Mouse (Mus musculus): ENCODE data around the gene Rreb1. TPM values are rescaled to one million over a fixed set of nuclear protein-coding genes. Genes with fewer than 3 reads are reported as not detected.

Gene Rreb1
- polyA plus RNA-seq, 1 experiment from 2014 or later, result 13.5 TPM

- Histone ChIP-seq H3K4me3 (ENCODE audit: low read length) (no peak overlapping the region), H3K4me2 (replicated peaks; ENCODE audit: low read depth, low read length) (no peak overlapping the region), H3K36me3 (ENCODE audit: insufficient read depth, low read length) (peaks cover 17% of the 10 kb centered on the region), H3K4me1 (ENCODE audit: insufficient read depth, low read length) (peaks cover 35% of the 10 kb centered on the region), H3K9ac (replicated peaks; ENCODE audit: low read length) (no peak overlapping the region), H3K9me3 (ENCODE audit: low read length) (no peaks in the 10 kb centered on the region), H3K27ac (ENCODE audit: low read length) (peak overlapping the region; percentile 64; the same call in 1 of the 2 replicates), H3K27me3 (ENCODE audit: insufficient read depth, low read length) (no peaks in the 10 kb centered on the region)
- ATAC-seq (ENCODE audit: low FRiP score, low TSS enrichment), result no peak
- 66% methylated on average over 5 of the region's 5 CpGs for whole genome bisulfite sequencing
Measured at GRCm38 (mm10) chr13:37940649-37941048, 162.4 kb downstream of the Rreb1 start.

- Histone ChIP-seq H3K27me3 (ENCODE audit: insufficient read depth, low read length) (no peaks in the 10 kb centered on the region), H3K9ac (replicated peaks; ENCODE audit: low read length) (no peak overlapping the region), H3K4me2 (replicated peaks; ENCODE audit: low read depth, low read length) (no peak overlapping the region), H3K4me1 (ENCODE audit: insufficient read depth, low read length) (peaks cover 35% of the 10 kb centered on the region), H3K36me3 (ENCODE audit: insufficient read depth, low read length) (peaks cover 12% of the 10 kb centered on the region; the same call in 1 of the 2 replicates), H3K4me3 (ENCODE audit: low read length) (no peak overlapping the region), H3K9me3 (ENCODE audit: low read length) (no peaks in the 10 kb centered on the region), H3K27ac (ENCODE audit: low read length) (peak overlapping the region; percentile 88; the same call in 1 of the 2 replicates)
- WGBS, result 76% methylated on average over 5 of the region's 5 CpGs
- ATAC-seq (ENCODE audit: low FRiP score, low TSS enrichment), result no peak
Measured at GRCm38 (mm10) chr13:37941138-37941645, 163.0 kb downstream of the Rreb1 start.

DNA sequence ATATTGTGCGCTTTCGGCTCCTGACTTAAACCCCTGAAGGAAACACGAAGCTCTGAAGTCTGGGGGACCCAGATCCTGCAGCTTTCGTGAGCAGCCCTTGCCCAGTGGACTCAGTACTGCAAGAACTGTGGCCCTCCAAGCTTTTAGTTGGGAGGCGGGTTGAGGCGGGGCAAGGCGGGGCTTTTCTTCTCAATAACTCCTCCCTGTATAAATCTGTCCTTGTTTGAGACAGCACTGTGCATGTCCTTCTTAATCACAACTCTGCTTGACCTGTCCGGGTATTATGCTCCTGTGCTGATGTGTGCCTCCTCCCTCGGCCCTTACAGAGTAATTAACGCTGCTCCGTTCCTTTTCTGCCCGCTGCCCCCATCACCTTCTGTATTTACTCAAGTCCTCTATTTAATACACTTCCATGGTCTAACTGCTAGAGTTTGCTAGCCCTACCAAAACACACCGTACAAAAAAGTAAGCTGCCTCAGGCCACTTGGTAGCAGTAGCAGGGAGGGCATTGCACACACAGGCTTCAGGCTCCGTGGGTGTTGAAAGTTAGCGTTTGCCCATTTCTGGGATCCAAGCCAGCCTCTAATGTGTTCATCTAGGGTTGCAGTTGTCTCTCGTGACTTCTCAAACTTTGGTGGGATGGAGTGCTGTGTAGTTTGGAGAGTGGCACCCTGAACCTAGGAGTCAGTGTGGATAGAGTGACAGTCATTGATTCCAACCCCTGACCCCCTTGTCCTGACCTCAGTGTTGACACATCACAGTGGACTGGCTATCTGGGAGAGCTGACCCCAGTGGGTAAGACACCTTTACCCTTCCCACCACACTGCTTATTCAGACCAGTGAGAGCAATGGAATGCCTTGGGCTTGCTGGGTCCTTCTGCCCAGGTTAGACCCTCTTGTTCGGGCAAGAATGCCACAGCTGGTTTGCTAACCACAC is 164.0 kb downstream of the Rreb1 start:
- Histone ChIP-seq H3K4me3 (ENCODE audit: low read length) (no peak overlapping the region), H3K4me1 (ENCODE audit: insufficient read depth, low read length) (peaks cover 35% of the 10 kb centered on the region), H3K36me3 (ENCODE audit: insufficient read depth, low read length) (peaks cover 8% of the 10 kb centered on the region; the same call in 1 of the 2 replicates), H3K27ac (ENCODE audit: low read length) (peak overlapping the region; percentile 88), H3K9ac (replicated peaks; ENCODE audit: low read length) (0 out of 2 replicates have a peak overlapping the region, but pooled peaks have one; percentile 39), H3K4me2 (replicated peaks; ENCODE audit: low read depth, low read length) (no peak overlapping the region; the same call in 1 of the 2 replicates), H3K9me3 (ENCODE audit: low read length) (no peaks in the 10 kb centered on the region), H3K27me3 (ENCODE audit: insufficient read depth, low read length) (no peaks in the 10 kb centered on the region)
- peak; percentile 66 for ATAC-seq (ENCODE audit: low FRiP score, low TSS enrichment)
- WGBS, result 40% methylated on average over 17 of the region's 17 CpGs

DNA sequence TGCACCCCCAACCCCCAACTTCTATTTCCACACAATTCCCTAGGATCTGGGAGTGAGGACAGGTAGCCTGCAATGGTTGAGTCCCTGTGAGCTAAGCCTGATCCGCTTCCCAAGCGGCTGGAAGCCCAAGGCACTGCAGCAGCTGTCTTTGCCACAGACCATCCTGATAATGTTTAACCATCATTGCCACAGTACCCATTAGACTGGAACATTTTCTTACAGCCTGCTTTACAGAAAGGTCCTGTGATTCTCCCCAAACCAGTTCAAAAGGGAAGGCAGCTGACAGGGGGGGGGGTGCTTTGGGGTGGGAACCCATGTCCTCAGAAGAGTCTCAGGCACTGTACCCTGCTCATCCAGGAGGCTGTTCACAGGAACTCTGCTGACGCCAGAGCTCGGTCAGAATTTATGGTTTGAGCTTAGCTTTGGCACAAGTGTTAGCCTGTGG is 164.7 kb downstream of the Rreb1 start:
- Histone ChIP-seq H3K27me3 (ENCODE audit: insufficient read depth, low read length) (no peaks in the 10 kb centered on the region), H3K4me3 (ENCODE audit: low read length) (no peak overlapping the region), H3K4me1 (ENCODE audit: insufficient read depth, low read length) (peaks cover 35% of the 10 kb centered on the region), H3K9ac (replicated peaks; ENCODE audit: low read length) (no peak overlapping the region), H3K9me3 (ENCODE audit: low read length) (no peaks in the 10 kb centered on the region), H3K27ac (ENCODE audit: low read length) (peak overlapping the region; percentile 88), H3K36me3 (ENCODE audit: insufficient read depth, low read length) (peaks cover 13% of the 10 kb centered on the region; the same call in 1 of the 2 replicates), H3K4me2 (replicated peaks; ENCODE audit: low read depth, low read length) (no peak overlapping the region; the same call in 1 of the 2 replicates)
- WGBS, result 31% methylated on average over 4 of the region's 4 CpGs
- ATAC-seq (ENCODE audit: low FRiP score, low TSS enrichment), result peak; percentile 73

DNA sequence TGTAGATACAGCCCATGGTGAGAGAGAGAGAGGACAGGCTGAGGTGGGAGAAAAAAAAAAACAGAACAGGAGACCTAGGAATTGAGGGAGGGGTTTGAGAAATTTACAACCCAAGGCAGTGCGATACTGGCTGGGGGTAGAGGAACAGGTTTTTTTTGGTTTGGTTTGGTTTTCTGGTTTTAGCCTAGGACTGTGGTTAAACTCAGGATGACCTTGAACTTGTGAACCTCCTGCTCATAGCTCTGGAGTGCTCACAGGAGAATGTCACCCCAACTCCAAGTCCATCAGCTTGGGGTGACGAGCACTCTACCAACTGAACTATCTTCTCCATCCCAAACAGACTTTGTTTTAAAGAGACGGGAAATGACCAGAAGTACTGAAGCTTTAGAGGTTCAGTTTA is 165.3 kb downstream of the Rreb1 start:
- Histone ChIP-seq H3K9me3 (ENCODE audit: low read length) (no peaks in the 10 kb centered on the region), H3K27ac (ENCODE audit: low read length) (peak overlapping the region; percentile 88), H3K4me1 (ENCODE audit: insufficient read depth, low read length) (peaks cover 35% of the 10 kb centered on the region), H3K27me3 (ENCODE audit: insufficient read depth, low read length) (no peaks in the 10 kb centered on the region), H3K4me3 (ENCODE audit: low read length) (no peak overlapping the region), H3K36me3 (ENCODE audit: insufficient read depth, low read length) (peaks cover 17% of the 10 kb centered on the region; the same call in 1 of the 2 replicates), H3K9ac (replicated peaks; ENCODE audit: low read length) (no peak overlapping the region), H3K4me2 (replicated peaks; ENCODE audit: low read depth, low read length) (0 out of 2 replicates have a peak overlapping the region, but pooled peaks have one; percentile 2)
- 65% methylated on average over 3 of the region's 3 CpGs for WGBS
- no peak for ATAC-seq (ENCODE audit: low FRiP score, low TSS enrichment)

DNA sequence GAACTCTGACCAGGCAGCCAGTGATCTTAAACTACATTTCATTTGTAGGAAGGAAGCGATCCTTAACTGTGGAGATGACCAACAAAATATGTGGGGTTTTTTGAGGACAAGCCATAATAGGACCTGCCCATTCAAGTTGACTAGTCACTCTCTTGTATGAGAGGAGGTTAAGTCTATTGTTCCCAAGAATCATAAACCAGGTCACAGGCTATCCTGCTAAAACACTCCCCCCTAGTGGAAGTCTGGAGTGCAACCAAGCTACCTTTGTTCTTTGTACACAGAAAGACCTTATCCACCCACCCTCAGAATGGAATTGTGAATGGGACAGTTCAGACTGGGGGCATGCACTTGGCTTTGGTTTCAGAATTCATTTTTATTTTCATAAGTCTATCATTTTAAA is 166.1 kb downstream of the Rreb1 start:
- peak overlapping the region; percentile 88; the same call in 1 of the 2 replicates for H3K27ac ChIP-seq (ENCODE audit: low read length)
- H3K9me3 ChIP-seq (ENCODE audit: low read length), result no peaks in the 10 kb centered on the region
- H3K9ac ChIP-seq (replicated peaks; ENCODE audit: low read length), result no peak overlapping the region
- no peaks in the 10 kb centered on the region for H3K27me3 ChIP-seq (ENCODE audit: insufficient read depth, low read length)
- 82% methylated on average over 1 of the region's 1 CpGs for WGBS
- peaks cover 24% of the 10 kb centered on the region for H3K36me3 ChIP-seq (ENCODE audit: insufficient read depth, low read length)
- H3K4me3 ChIP-seq (ENCODE audit: low read length), result no peak overlapping the region
- ATAC-seq (ENCODE audit: low FRiP score, low TSS enrichment), result no peak
- peaks cover 35% of the 10 kb centered on the region for H3K4me1 ChIP-seq (ENCODE audit: insufficient read depth, low read length)
- H3K4me2 ChIP-seq (replicated peaks; ENCODE audit: low read depth, low read length), result no peak overlapping the region

DNA sequence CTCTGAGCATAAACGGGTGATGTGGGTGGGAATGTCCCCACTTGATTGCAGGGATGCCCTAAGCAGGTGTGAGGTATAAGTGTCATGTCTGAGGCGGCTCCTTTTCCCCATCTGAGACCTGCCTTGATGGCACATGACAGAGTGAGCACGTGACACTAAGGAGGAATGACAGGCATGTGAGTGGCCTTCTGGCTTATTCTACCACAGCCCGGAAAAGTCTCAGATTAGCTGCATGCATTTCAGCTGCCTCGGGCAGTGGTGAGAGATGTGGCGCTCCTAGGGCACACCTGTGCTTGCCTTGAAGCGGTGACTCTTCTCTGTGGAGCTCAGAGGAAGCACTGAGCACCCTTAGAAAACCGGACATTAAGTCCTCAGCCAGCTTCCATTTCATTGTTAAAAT is 167.2 kb downstream of the Rreb1 start:
- H3K9ac ChIP-seq (replicated peaks; ENCODE audit: low read length), result no peak overlapping the region
- no peak overlapping the region for H3K27ac ChIP-seq (ENCODE audit: low read length)
- 83% methylated on average over 8 of the region's 8 CpGs for WGBS
- H3K9me3 ChIP-seq (ENCODE audit: low read length), result no peaks in the 10 kb centered on the region
- no peak for ATAC-seq (ENCODE audit: low FRiP score, low TSS enrichment)
- H3K36me3 ChIP-seq (ENCODE audit: insufficient read depth, low read length), result peaks cover 35% of the 10 kb centered on the region
- H3K4me1 ChIP-seq (ENCODE audit: insufficient read depth, low read length), result peaks cover 35% of the 10 kb centered on the region
- no peaks in the 10 kb centered on the region for H3K27me3 ChIP-seq (ENCODE audit: insufficient read depth, low read length)
- H3K4me2 ChIP-seq (replicated peaks; ENCODE audit: low read depth, low read length), result no peak overlapping the region
- no peak overlapping the region for H3K4me3 ChIP-seq (ENCODE audit: low read length)

- Histone ChIP-seq H3K4me2 (replicated peaks; ENCODE audit: low read depth, low read length) (no peak overlapping the region), H3K9ac (replicated peaks; ENCODE audit: low read length) (no peak overlapping the region), H3K36me3 (ENCODE audit: insufficient read depth, low read length) (peaks cover 40% of the 10 kb centered on the region), H3K27me3 (ENCODE audit: insufficient read depth, low read length) (no peaks in the 10 kb centered on the region), H3K4me3 (ENCODE audit: low read length) (no peak overlapping the region), H3K4me1 (ENCODE audit: insufficient read depth, low read length) (peaks cover 24% of the 10 kb centered on the region), H3K27ac (ENCODE audit: low read length) (no peak overlapping the region), H3K9me3 (ENCODE audit: low read length) (no peaks in the 10 kb centered on the region)
- ATAC-seq (ENCODE audit: low FRiP score, low TSS enrichment), result peak; percentile 29; the same call in 1 of the 2 replicates
- WGBS, result 13% methylated on average over 6 of the region's 6 CpGs
Measured at GRCm38 (mm10) chr13:37946734-37947133, 168.5 kb downstream of the Rreb1 start.

GRCm38 (mm10) chr13:37952981-37953380 is 174.8 kb downstream of the Rreb1 start:
- H3K27me3 ChIP-seq (ENCODE audit: insufficient read depth, low read length), result no peaks in the 10 kb centered on the region
- H3K27ac ChIP-seq (ENCODE audit: low read length), result no peak overlapping the region
- ATAC-seq (ENCODE audit: low FRiP score, low TSS enrichment), result no peak
- 83% methylated on average over 6 of the region's 6 CpGs for WGBS
- H3K4me2 ChIP-seq (replicated peaks; ENCODE audit: low read depth, low read length), result no peak overlapping the region
- peaks cover 28% of the 10 kb centered on the region for H3K36me3 ChIP-seq (ENCODE audit: insufficient read depth, low read length)
- no peak overlapping the region for H3K9ac ChIP-seq (replicated peaks; ENCODE audit: low read length)
- no peak overlapping the region for H3K4me3 ChIP-seq (ENCODE audit: low read length)
- no peaks in the 10 kb centered on the region for H3K4me1 ChIP-seq (ENCODE audit: insufficient read depth, low read length)
- H3K9me3 ChIP-seq (ENCODE audit: low read length), result no peaks in the 10 kb centered on the region

All from kidney, embryonic 16.5 days (tissue).